Mouse (Mus musculus) testis, postnatal 10 days (tissue): ENCODE data around the gene Cmtm3.
"Not testable (repeated sequence)": the region's sequence is repeated elsewhere in the genome, so short reads cannot be mapped to it uniquely, and the experiment has no call there.

ENCODE experiments used
- DNase-seq: peaks from one replicate; pipeline ENCODE4 v3.0.0; 2021; ENCODE audit warnings: low spot score

Cmtm3 gene

DNA sequence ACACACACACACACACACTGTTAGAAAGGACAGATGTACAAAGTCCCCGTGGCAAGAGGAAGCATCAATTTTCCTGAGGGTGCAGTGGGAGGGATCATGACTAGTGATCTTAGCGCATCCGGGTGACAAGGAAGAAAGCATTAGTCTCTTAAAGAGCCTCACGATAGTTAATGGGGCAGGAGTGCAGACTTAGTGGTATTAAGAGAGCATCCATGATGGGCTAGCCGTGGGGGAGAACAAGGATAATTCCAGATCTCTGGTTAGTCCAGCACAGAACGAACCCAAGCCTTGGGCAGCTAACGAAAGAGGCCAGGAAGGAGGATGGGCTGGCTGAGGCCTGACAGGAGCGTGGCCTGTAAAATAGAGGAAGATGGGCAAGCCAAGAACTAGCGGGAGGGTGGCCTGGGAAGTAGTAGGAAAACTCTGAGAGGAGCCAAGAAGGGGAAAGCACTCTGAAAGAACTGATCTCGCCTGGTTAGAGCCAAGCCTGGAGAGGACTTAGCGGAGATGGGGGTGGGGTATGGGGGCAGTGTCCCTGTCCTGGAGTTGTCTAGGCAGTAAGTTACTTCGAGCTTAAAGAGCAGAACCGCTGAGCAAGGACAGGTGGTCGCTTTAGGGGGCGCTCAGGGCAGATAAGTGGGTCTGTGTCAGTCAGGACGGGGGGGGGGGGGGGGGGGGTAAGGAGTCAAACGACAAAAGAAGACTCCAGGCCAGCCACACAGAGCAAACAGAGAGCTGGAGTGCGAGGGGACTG lies at the start of gene Cmtm3:
Cmtm3 (plus strand) TSS at position 182 of the 754 bp plus-strand sequence.
- peak; percentile 53 for DNase-seq

DNA sequence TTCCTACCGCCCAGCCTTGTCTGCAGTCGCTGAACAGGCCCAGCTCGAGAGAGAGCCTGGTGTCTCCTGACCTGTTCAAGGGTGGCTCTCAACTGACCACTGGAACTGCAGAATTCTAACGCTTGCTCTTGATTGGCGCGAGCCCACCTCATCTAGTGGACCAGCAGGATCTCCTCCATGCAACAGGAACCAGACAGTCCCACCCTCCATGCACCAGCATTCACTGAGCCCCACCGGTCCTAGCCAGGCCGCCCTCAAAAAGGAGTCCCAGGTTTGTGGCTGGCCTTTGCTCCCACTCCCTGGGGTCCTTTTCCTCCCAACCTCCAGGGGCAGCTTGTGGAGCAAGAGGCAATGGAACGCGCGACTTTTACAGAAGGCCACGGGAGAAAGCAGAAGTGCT lies 46.1 kb upstream of the Cmtm3 start, which contains the start of gene Cmtm2a:
Cmtm2a (minus strand) TSS at position 101 of the 400 bp plus-strand sequence.
- not testable (repeated sequence) for DNase-seq

DNA sequence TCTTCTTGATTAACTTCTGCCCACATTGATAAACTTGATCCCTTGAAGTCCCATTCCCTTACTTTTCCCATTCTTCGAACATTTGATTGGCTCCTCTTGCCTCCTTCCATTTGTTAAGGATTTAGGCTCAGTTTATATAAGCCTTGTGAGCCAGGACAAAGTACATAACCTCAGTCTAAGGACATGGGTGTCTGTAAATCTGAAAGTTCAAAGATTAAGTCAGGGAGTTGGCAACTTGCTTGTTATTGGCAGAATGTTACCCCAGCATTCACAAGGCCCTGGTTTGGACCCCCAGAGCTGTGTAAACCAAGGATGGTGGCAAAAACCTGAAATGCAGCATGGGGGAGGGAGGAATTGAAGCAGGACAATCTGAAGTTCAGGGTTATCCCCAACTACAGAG lies 44.8 kb upstream of the Cmtm3 start:
- no peak for DNase-seq

- not testable (repeated sequence) for DNase-seq
Observed at GRCm38 (mm10) chr8:104301577-104301976, 37.6 kb upstream of the Cmtm3 start.

DNA sequence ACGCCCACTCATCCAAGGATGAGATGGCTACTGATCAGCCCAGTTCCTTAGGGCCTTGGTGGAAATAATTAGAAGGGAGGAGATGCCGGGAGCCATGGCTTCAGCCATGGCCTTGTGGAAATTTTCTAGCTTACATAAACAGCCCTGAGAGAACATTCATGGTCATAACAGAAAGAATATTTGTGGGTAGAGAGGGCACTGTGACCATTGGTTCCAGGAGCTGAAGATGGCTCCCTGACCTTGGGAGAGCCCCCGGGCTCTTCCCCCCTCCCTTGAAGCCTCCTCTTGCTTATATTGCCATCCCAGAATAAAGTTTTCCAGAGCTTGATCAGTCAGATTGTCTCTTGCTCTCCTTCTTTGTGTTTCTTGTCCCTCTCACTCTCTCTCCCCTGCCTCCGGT lies 36.7 kb upstream of the Cmtm3 start:
- DNase-seq = not testable (repeated sequence)

DNA sequence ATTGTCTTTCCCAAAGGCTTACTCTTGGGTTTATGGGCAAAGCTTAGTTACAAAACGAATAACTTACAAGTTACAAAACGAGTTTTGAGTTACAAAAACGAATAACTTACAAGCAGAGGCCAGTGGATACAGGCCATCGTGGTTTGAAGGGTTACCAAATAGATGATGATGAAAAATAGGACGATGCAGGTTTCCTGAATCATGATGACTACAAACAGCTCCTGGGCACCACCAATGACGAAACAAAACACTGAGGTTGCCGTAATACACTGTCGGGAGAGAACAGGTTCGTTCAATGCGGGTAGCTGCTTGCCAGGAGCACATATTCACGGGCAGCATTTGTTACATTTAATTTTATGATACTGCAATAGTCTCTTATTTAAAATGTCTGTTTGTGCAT lies 34.2 kb upstream of the Cmtm3 start:
- no peak for DNase-seq

- not testable (repeated sequence) for DNase-seq
Observed at GRCm38 (mm10) chr8:104308341-104308740, 30.9 kb upstream of the Cmtm3 start.

- not testable (repeated sequence) for DNase-seq
Observed at GRCm38 (mm10) chr8:104309441-104310155, 29.6 kb upstream of the Cmtm3 start, which contains the start of the genes Gm45711 and Cmtm1. TSS of gene Gm45711 (minus strand) at chr8:104310081. TSS of gene Cmtm1 (minus strand) at chr8:104310145.

DNA sequence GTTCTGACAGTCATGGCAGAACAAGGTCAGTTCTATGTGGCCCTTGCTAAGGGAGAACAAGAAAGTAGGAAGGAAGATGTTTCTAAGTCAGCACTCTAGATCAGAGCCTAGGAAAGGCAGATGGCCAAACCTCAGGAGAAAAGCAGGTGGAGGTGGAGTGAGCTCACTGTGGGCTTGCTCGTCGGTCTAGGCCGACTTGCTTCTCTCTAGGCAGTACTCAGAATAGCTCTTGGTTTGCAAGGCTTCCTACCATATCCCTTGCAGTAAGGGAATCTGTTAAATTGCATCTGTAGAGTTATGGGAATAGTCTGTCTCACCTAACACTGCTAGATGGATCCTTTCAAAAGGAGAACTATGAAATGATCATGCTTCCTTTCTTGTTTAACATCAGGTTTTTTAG lies 27.2 kb upstream of the Cmtm3 start:
- DNase-seq = not testable (repeated sequence)

GRCm38 (mm10) chr8:104313311-104313710 lies 25.9 kb upstream of the Cmtm3 start:
- DNase-seq = no peak

GRCm38 (mm10) chr8:104321267-104321666 lies 17.9 kb upstream of the Cmtm3 start, which contains the start of gene Gm11020:
TSS of gene Gm11020 (plus strand) at chr8:104321567.
- not testable (repeated sequence) for DNase-seq

GRCm38 (mm10) chr8:104321930-104322329 lies 17.3 kb upstream of the Cmtm3 start, which contains the start of gene Cmtm2b:
TSS of gene Cmtm2b (plus strand) at chr8:104322230.
- DNase-seq = not testable (repeated sequence)

DNA sequence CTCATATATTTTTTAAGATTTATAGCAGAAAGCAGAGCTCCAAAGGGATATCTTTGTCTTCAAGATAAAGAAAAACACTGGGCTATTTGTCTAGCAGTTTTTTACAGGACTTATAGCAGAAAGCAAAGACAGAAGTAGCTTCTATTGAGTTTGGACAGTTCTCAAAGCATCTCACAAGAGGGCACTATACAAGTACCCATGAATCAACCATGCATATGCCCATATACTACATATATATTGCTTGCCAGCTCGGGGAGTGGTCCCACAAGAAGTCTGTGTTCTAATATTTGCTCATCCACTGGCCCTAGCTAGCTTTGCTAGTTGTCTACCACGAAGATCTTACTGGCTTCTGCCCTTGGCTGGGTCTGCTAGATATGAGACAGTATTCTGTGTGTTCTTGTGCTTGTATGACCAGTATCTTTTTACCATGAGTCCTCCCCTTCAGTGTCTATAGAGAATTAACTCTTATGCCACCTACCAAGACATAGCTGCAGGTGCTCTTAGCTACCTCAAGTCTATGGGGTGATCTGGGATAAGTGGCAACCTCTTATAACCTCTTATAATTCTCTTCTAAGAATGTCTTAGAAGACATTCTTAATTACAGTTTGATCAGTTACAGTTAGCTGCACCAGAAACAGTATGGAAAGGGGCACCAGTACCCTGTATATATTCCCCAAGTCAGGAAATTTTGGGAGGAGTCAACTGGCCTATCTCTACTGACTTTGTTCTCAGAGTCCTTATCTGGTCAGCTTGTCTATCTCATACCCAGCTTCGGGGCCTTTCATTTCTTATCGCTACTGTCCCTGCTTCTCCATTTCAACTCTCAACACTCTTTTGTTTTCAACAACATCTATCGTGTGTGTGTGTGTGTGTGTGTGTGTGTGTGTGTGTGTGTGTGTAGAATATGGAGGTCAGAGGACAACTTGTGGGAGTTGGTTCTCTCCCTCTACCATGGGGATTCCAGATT lies 6.3 kb upstream of the Cmtm3 start:
- no peak for DNase-seq

GRCm38 (mm10) chr8:104333786-104334185 lies 5.4 kb upstream of the Cmtm3 start:
- peak; percentile 18 for DNase-seq

DNA sequence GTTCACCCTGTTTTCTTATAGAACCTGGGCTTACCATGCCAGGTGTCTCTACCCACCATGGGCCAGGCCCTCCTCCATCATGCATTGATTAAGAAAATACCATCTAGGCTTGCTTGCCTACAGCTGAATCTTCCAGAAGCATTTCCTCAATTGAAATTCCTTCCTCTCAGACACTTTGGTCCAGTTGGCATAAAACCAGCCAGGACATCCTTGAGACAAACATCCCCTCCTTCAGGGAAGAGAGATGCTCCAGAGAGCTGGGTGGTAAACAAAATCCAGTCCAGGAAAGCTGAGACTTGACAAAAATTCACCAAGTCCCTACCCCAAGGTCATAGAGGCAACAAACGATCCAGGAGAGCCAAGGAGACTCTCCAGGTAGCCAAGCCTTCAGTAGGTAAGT lies 5.0 kb upstream of the Cmtm3 start:
- DNase-seq = no peak

DNA sequence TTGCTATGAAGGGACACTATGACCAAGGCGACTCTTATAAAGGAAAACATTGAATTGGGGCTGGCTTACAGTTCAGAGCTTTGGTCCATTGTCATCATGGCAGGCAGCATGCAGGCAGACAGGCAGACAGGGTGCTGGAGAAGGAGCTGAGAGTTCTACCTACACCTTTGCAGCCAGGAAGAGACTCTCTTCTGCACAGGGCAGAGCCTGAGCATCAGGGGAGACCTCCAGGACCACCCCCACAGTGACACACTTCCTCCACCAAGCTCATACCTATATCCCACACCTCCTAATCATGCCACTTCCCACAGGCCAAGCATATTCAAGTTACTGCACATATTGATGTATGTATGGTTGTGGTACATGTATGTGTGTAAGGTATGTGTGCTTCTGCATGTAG lies 2.4 kb upstream of the Cmtm3 start:
- DNase-seq = peak; percentile 26

- DNase-seq = peak; percentile 43
Observed at GRCm38 (mm10) chr8:104337890-104338289, 1.3 kb upstream of the Cmtm3 start.

- DNase-seq = no peak
Observed at GRCm38 (mm10) chr8:104339983-104340232, 698 bp downstream of the Cmtm3 start.

DNA sequence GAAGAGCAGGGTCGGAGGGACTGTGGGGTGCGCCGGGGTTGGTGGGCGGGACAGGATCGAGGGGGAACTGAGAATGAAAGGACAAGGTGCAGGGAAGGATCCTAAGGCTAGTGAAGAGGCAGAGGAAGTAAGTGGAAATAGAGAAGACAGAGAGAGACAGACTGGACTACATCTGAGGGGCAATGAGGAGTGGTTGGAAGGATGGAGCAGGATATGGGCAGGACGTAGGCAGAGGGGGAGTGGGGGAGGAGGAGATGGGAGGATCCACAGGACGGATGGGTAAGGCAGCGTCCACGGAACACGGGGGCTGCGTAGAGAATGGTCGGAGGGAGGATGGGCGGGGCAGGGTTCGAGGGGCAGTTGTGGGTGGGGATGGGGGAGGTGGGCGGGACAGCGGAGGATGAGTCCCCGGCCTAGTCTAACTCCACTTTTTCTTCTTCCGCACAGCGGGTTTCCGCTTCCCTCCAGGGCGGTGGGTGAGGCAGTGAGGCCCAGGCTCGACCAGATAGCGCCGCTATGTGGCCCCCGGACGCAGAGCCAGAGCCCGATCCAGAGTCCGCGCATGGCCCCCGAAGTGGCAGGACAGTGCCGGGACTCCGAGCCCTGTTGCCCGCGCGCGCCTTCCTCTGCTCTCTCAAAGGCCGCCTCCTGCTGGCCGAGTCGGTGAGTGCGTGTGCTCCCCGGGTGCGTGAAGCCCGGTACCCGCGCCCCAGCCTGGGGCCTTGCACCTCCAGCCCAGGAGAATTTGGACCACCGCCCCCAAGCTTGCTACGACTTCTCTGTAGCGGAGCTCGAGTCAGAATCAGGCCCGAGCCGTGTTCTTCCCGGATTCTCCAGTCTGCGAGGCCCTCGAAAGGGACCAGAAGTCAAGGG lies 1.3 kb downstream of the Cmtm3 start:
- DNase-seq = peak; percentile 90

GRCm38 (mm10) chr8:104341106-104341561 lies 1.9 kb downstream of the Cmtm3 start:
- DNase-seq = peak; percentile 91

GRCm38 (mm10) chr8:104341678-104342077 lies 2.5 kb downstream of the Cmtm3 start:
- DNase-seq = no peak
